Mouse (Mus musculus): ENCODE data around the gene Prc1.
"Not testable (repeated sequence)": the region's sequence is repeated elsewhere in the genome, so short reads cannot be mapped to it uniquely, and the experiment has no call there.

- not testable (repeated sequence) for TF ChIP-seq POLR2A (IDR thresholded peaks at IDR 0.05; ENCODE audit: control insufficient read depth, extremely low read depth, insufficient read depth, low read length, poor library complexity); CTCF (IDR thresholded peaks at IDR 0.05; ENCODE audit: borderline replicate concordance, control insufficient read depth, extremely low read depth, insufficient read depth, low read length, poor library complexity)
Measured at GRCm38 (mm10) chr7:80324816-80325119, 30.5 kb downstream of the Prc1 start.

Data from thymus, adult 2 months (tissue).